Mouse (Mus musculus): ENCODE results near the gene Rad50. TPM values are rescaled to one million over a fixed set of nuclear protein-coding genes. Genes with fewer than 3 reads are reported as not detected.

The Rad50 gene
- total and polyA plus RNA-seq, 3 experiments, result 39.6 to 53.6 (median 48.2) TPM

- in situ Hi-C loops (cut with MboI; ENCODE audit: low pct_ligation_motif_present, low pct_unique_long_range_greater_than_20kb, low sequenced_read_pairs) (loop anchor here (5.0 kb wide), 2 partner anchors 148 to 268 kb away; no protein-coding TSS in a partner anchor), dilution Hi-C loops (cut with MboI; ENCODE audit: extremely low pct_ligation_motif_present, extremely low pct_unique_long_range_greater_than_20kb, low sequenced_read_pairs) (no loop called here)
- peak; percentile 98 for DNase-seq (ENCODE audit: extremely low read depth)
- Histone ChIP-seq H3K4me2 (ENCODE audit: insufficient read depth, low read depth, poor library complexity, severe bottlenecking) (peak overlapping the region; percentile 89), H3K27ac (ENCODE audit: insufficient read depth, low read depth) (peak overlapping the region; percentile 54), H3K79me2 (replicated peaks; ENCODE audit: control insufficient read depth, extremely low read depth, insufficient read depth, poor library complexity, severe bottlenecking) (no peaks in the 10 kb centered on the region), H3K4me1 (ENCODE audit: control insufficient read depth in 1 of 2, insufficient read depth in 2 of 2) (peaks cover 8 to 35% of the 10 kb centered on the region in 2 experiments), H3K4me3 (replicated peaks in 1 of 3; ENCODE audit: low read depth in 2 of 3, low read length in 2 of 3, poor library complexity in 1 of 3) (peak overlapping the region; percentile 29 to 43 (median 31)), H3K27me3 (replicated peaks) (no peaks in the 10 kb centered on the region), H3K9ac (ENCODE audit: insufficient read depth, low read depth) (peak overlapping the region; percentile 50), H3K36me3 (replicated peaks in 1 of 2; ENCODE audit: control insufficient read depth in 1 of 2, insufficient read depth in 1 of 2, low read length in 1 of 2) (no peaks in the 10 kb centered on the region), H3K9me3 (replicated peaks; ENCODE audit: low read length) (no peaks in the 10 kb centered on the region)
- TF ChIP-seq ZKSCAN1 (IDR thresholded peaks at IDR 0.05; ENCODE audit: borderline replicate concordance, low read depth, low read length), result no peak
- no peak for TF ChIP-seq E2F4 (IDR thresholded peaks at IDR 0.05; ENCODE audit: insufficient replicate concordance, low read depth, low read length)
- no peak for TF ChIP-seq SIN3A (IDR thresholded peaks at IDR 0.05; ENCODE audit: low read length)
- peak; percentile 98 to 99 for TF ChIP-seq CTCF (conservative IDR thresholded peaks at IDR 0.05 in 1 of 2, IDR thresholded peaks at IDR 0.05 in 1 of 2; ENCODE audit: low read depth in 2 of 2, low read length in 2 of 2)
- no peak for TF ChIP-seq MAFK (IDR thresholded peaks at IDR 0.05; ENCODE audit: insufficient replicate concordance, low read length)
- no peak for TF ChIP-seq PAX5 (IDR thresholded peaks at IDR 0.05; ENCODE audit: low read length)
- no peak; the same call in 1 of the 2 replicates for TF ChIP-seq JUN (IDR thresholded peaks at IDR 0.05; ENCODE audit: insufficient read depth, low read depth, low read length)
- TF ChIP-seq MAZ (IDR thresholded peaks at IDR 0.05; ENCODE audit: low read depth, low read length), result no peak; the same call in 1 of the 2 replicates
- TF ChIP-seq ELF1 (IDR thresholded peaks at IDR 0.05; ENCODE audit: low read depth, low read length), result no peak
- no peak for TF ChIP-seq HCFC1 (IDR thresholded peaks at IDR 0.05; ENCODE audit: low read depth, low read length)
- no peak for TF ChIP-seq GABPA (IDR thresholded peaks at IDR 0.05; ENCODE audit: insufficient replicate concordance, low read depth, low read length)
- no peak for TF ChIP-seq USF1 (IDR thresholded peaks at IDR 0.05; ENCODE audit: low read depth, low read length)
- peak; percentile 91 for TF ChIP-seq MYC (IDR thresholded peaks at IDR 0.05; ENCODE audit: low read depth, low read length)
- TF ChIP-seq MEF2A (IDR thresholded peaks at IDR 0.05; ENCODE audit: borderline replicate concordance, low read depth, low read length), result peak; percentile 26; the same call in 1 of the 2 replicates
- TF ChIP-seq MAX (IDR thresholded peaks at IDR 0.05; ENCODE audit: low read length), result peak; percentile 92
- no peak for TF ChIP-seq EP300 (IDR thresholded peaks at IDR 0.05; ENCODE audit: low read length)
- TF ChIP-seq KAT2A (IDR thresholded peaks at IDR 0.05; ENCODE audit: insufficient replicate concordance, low read length), result no peak
- peak; percentile 73 for TF ChIP-seq NELFE (IDR thresholded peaks at IDR 0.05; ENCODE audit: low read depth, low read length)
- TF ChIP-seq USF2 (conservative IDR thresholded peaks at IDR 0.05; ENCODE audit: low read depth, low read length), result no peak
- TF ChIP-seq ZNF384 (IDR thresholded peaks at IDR 0.05; ENCODE audit: low read depth, low read length), result no peak
- TF ChIP-seq UBTF (IDR thresholded peaks at IDR 0.05; ENCODE audit: low read depth, low read length), result no peak
- TF ChIP-seq CHD2 (IDR thresholded peaks at IDR 0.05; ENCODE audit: low read length), result no peak
- no peak; the same call in 1 of the 2 replicates for TF ChIP-seq IRF4 (IDR thresholded peaks at IDR 0.05; ENCODE audit: low read depth, low read length)
- peak; percentile 80 for TF ChIP-seq BHLHE40 (IDR thresholded peaks at IDR 0.05; ENCODE audit: low read depth, low read length)
- peak; percentile 66 for TF ChIP-seq POLR2A (IDR thresholded peaks at IDR 0.05; ENCODE audit: low read depth, low read length)
- TF ChIP-seq ZC3H11A (IDR thresholded peaks at IDR 0.05; ENCODE audit: low read depth, low read length), result peak; percentile 20; the same call in 1 of the 2 replicates
- TF ChIP-seq NRF1 (IDR thresholded peaks at IDR 0.05; ENCODE audit: low read depth, low read length), result peak; percentile 35; the same call in 1 of the 2 replicates
- peak; percentile 62 for TF ChIP-seq TCF12 (IDR thresholded peaks at IDR 0.05; ENCODE audit: low read depth, low read length)
- TF ChIP-seq POLR2AphosphoS2 (IDR thresholded peaks at IDR 0.05; ENCODE audit: low read depth, low read length), result no peak
- TF ChIP-seq CHD1 (IDR thresholded peaks at IDR 0.05; ENCODE audit: low read depth, low read length), result no peak
- no peak for TF ChIP-seq ZMIZ1 (IDR thresholded peaks at IDR 0.05; ENCODE audit: low read depth, low read length)
- peak; percentile 85; the same call in 1 of the 2 replicates for TF ChIP-seq MXI1 (IDR thresholded peaks at IDR 0.05; ENCODE audit: low read depth, low read length)
- peak; percentile 42; the same call in 1 of the 2 replicates for TF ChIP-seq ETS1 (conservative IDR thresholded peaks at IDR 0.05; ENCODE audit: low read depth, low read length)
- TF ChIP-seq RAD21 (IDR thresholded peaks at IDR 0.05; ENCODE audit: low read depth, low read length), result peak; percentile 61
- TF ChIP-seq RCOR1 (conservative IDR thresholded peaks at IDR 0.05; ENCODE audit: low read depth, low read length), result no peak; the same call in 1 of the 2 replicates
- no peak; the same call in 1 of the 2 replicates for TF ChIP-seq TBP (conservative IDR thresholded peaks at IDR 0.05; ENCODE audit: low read depth, low read length)
- TF ChIP-seq JUND (conservative IDR thresholded peaks at IDR 0.05; ENCODE audit: low read depth, low read length), result no peak
- TF ChIP-seq SMC3 (IDR thresholded peaks at IDR 0.05; ENCODE audit: low read depth, low read length), result peak; percentile 80
These were observed 28.6 kb upstream of the Rad50 start for GRCm38 (mm10) chr11:53735682-53736245.

All from CH12.LX (cell line).